Mouse (Mus musculus) cerebellum, adult 2 months (tissue): ENCODE measurements around the gene Hhat. TPM values are rescaled to one million over a fixed set of nuclear protein-coding genes. Genes with fewer than 3 reads are reported as not detected.
A peak's percentile ranks its signal among the peaks of the same experiment; 100 is the strongest.

ENCODE experiments used
- DNase-seq, 2 experiments: peaks; one replicate each; pipeline ENCODE4 v3.0.0; 2021
- H3K27ac ChIP-seq: fragments of 200-500 bp; 2 replicates; pipeline ENCODE4 v1.5.1; 2012; ENCODE audit warnings: low read length, control low read depth, inconsistent platforms; ENCODE audit not compliant: insufficient read depth
- H3K27me3 ChIP-seq: fragments of 200-500 bp; 2 replicates; pipeline ENCODE4 v1.6.1; 2012; ENCODE audit warnings: inconsistent platforms, mild to moderate bottlenecking, low read length, moderate library complexity; ENCODE audit not compliant: control insufficient read depth, insufficient read depth
- H3K4me1 ChIP-seq: fragments of 200-500 bp; 2 replicates; pipeline ENCODE4 v1.6.1; 2011; ENCODE audit warnings: low read length; ENCODE audit not compliant: control insufficient read depth, insufficient read depth
- H3K4me3 ChIP-seq: fragments of 200-500 bp; replicated peaks from 2 replicates; pipeline ENCODE3; 2011; ENCODE audit warnings: mild to moderate bottlenecking, low read depth, low read length, control low read depth; ENCODE audit not compliant: insufficient read depth
- CTCF ChIP-seq: fragments of 200-500 bp; IDR thresholded peaks from 2 replicates; pipeline ENCODE4 v1.5.1; 2011; ENCODE audit warnings: low read depth, mild to moderate bottlenecking, control low read depth, low read length, moderate library complexity, borderline replicate concordance; ENCODE audit not compliant: insufficient read depth
- POLR2A ChIP-seq: fragments of 200-500 bp; IDR thresholded peaks from 2 replicates; pipeline ENCODE4 v1.6.1; 2011; ENCODE audit warnings: low read length, control low read depth, borderline replicate concordance; ENCODE audit not compliant: insufficient read depth
- WGBS: fragments of 180-500 bp; shearing (Covaris S2); methylation state at CpG from one replicate; pipeline ENCODE4 v1.1.7; 2018; 5-methylcytosine and 5-hydroxymethylcytosine counted together
- polyA plus RNA-seq: library from polyadenylated mRNA; depleted of rRNA; stranded (reverse); fragments of >200 nt; gene quantifications from 2 replicates; pipeline ENCODE4 v1.2.3, GENCODE M21; 2012

Hhat gene
- polyA plus RNA-seq, 1 experiment = 2.1 TPM

GRCm38 (mm10) chr1:192722147-192722546 lies 48.9 kb downstream of the Hhat start:
- no peaks in the 10 kb centered on the region for H3K27me3 ChIP-seq
- WGBS = 39% methylated on average over 5 of the region's 5 CpGs
- no peak overlapping the region for H3K27ac ChIP-seq
- H3K4me3 ChIP-seq = no peak overlapping the region
- peak; percentile 39 to 64 for DNase-seq
- no peaks in the 10 kb centered on the region for H3K4me1 ChIP-seq
- TF ChIP-seq CTCF (peak; percentile 73), POLR2A (no peak)

DNA sequence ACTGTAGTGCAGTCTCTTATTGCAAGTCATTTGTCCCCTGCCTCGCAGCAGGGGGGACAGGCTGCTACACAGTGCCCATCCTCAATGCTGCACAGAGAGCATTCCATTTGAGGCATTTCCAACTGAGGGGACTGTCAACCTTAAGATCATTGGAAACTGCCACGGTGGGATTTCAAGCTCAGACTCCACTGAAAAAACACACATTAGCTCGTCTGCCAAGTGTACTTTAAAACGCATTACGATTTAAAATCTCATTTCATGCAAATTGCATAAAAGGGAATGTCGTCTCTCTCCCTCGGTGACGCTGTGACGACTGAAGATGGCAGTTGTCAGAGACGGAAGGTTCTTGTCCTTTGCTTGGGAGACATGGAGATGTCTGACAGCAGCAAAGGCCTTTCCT lies 50.9 kb downstream of the Hhat start:
- Histone ChIP-seq H3K4me1 (no peaks in the 10 kb centered on the region), H3K4me3 (no peak overlapping the region), H3K27me3 (no peaks in the 10 kb centered on the region), H3K27ac (no peak overlapping the region)
- WGBS = 71% methylated on average over 10 of the region's 10 CpGs
- TF ChIP-seq CTCF (no peak), POLR2A (no peak)
- DNase-seq = no peak

GRCm38 (mm10) chr1:192711779-192712348 lies 59.2 kb downstream of the Hhat start:
- TF ChIP-seq POLR2A (no peak), CTCF (peak; percentile 71)
- H3K27ac ChIP-seq = no peak overlapping the region
- peak; percentile 33 to 65 for DNase-seq
- no peaks in the 10 kb centered on the region for H3K4me1 ChIP-seq
- no peak overlapping the region for H3K4me3 ChIP-seq
- no peaks in the 10 kb centered on the region for H3K27me3 ChIP-seq
- WGBS = 26% methylated on average over 3 of the region's 3 CpGs

DNA sequence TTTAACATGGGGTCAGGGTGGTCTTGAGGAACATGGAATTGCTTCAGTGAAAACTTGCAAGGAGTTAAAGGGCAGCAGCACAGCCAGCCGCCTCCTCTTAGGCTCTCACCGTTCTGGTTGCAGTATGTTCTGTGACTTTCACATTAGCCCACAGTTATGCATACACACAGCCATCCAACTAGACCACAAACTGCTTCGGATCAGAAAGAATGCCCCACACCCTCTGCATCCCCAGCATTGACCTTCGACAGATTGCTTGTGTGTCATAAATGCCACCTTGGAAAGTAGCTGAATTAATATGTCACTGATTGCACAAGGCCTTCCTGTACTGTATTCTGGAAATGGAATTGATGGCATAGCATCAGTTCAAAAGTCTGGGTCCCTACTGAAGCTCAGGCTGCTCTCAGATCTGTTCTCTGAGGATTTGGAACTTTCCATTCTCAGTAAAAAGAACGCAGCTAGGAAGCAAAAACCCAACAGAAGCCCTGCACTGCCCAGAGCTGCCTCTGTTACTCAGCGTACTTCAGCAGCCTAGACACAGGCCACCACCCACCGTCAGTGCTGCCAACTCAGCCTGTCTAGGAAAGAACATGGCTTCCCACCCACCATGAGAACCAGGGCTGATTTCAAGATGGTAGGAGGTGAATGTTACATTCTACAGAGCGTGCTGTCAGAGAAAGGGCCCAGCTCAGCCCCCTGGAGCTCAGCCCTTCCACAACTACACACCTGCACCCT lies 70.5 kb downstream of the Hhat start:
- whole genome bisulfite sequencing = 75% methylated on average over 8 of the region's 8 CpGs
- no peaks in the 10 kb centered on the region for H3K27me3 ChIP-seq
- DNase-seq = no peak
- H3K27ac ChIP-seq = no peak overlapping the region
- H3K4me1 ChIP-seq = no peaks in the 10 kb centered on the region
- H3K4me3 ChIP-seq = no peak overlapping the region
- no peak for TF ChIP-seq POLR2A
- no peak for TF ChIP-seq CTCF

DNA sequence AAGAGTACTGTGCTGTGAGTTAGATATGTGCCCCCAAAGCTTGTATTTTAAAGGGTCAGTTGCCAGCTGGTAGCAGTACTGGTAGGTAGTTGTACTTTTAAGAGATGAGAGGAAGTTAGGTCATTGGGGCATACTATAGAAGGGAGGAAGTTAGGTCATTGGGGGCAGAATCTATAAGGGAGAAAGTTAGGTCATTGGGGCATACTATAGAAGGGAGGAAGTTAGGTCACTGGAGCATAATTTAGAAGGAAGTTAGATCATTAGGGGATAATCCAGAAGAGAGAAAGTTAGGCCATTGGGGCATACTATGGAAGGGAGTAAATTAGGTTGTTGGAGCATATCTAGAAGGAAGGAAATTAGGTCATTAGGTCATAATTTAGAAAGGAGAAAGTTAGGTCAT lies 71.9 kb downstream of the Hhat start:
- TF ChIP-seq CTCF (no peak), POLR2A (no peak)
- no peak overlapping the region for H3K27ac ChIP-seq
- H3K4me3 ChIP-seq = no peak overlapping the region
- H3K27me3 ChIP-seq = no peaks in the 10 kb centered on the region
- no peaks in the 10 kb centered on the region for H3K4me1 ChIP-seq
- DNase-seq = no peak

GRCm38 (mm10) chr1:192696371-192696863 lies 74.6 kb downstream of the Hhat start:
- no peaks in the 10 kb centered on the region for H3K4me1 ChIP-seq
- no peak overlapping the region for H3K4me3 ChIP-seq
- 8% methylated on average over 1 of the region's 1 CpGs for WGBS
- peak in 1 of 2 experiments; percentile 12 for DNase-seq
- H3K27me3 ChIP-seq = no peaks in the 10 kb centered on the region
- no peak overlapping the region for H3K27ac ChIP-seq
- TF ChIP-seq CTCF (no peak), POLR2A (no peak)

- DNase-seq = no peak
- 92% methylated on average over 10 of the region's 10 CpGs for WGBS
- Histone ChIP-seq H3K4me3 (no peak overlapping the region), H3K27me3 (no peaks in the 10 kb centered on the region), H3K4me1 (no peaks in the 10 kb centered on the region), H3K27ac (no peak overlapping the region)
- TF ChIP-seq CTCF (no peak), POLR2A (no peak)
Measured at GRCm38 (mm10) chr1:192693644-192694043, 77.4 kb downstream of the Hhat start.

DNA sequence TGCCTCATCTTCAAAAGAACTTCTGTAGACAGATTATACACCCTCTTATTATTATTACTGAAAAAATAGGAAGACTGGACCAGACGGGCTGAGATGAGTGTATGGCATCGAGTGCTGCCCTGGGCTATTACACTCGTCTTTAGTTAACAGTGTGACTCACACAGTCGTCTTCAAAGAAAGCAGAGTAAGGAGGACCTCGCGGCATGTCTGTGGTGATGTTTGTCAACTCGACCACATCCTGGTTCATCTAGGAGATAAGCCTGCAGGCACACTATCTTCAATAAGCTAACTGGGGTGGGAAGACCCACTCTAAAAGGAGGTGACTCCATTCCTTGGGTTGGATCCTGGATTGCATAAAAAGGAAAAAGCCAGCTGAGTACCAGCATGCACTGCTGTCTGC lies 78.0 kb downstream of the Hhat start:
- WGBS = 91% methylated on average over 7 of the region's 7 CpGs
- H3K27me3 ChIP-seq = no peaks in the 10 kb centered on the region
- H3K4me3 ChIP-seq = no peak overlapping the region
- no peaks in the 10 kb centered on the region for H3K4me1 ChIP-seq
- TF ChIP-seq POLR2A (no peak), CTCF (no peak)
- no peak overlapping the region for H3K27ac ChIP-seq
- DNase-seq = no peak
